Mouse (Mus musculus) E14TG2a.4 (cell line): ENCODE measurements at regions not wholly inside any gene's neighbourhood (a gene's known extent, or its start where the extent isn't known, plus 50 kb on each side); places are given as distances from the start of the nearest gene placed in this dataset.

ENCODE experiments used
- CTCF ChIP-seq: conservative IDR thresholded peaks from 2 replicates; pipeline ENCODE4 v1.5.1; 2014; ENCODE audit warnings: low read length
- POU5F1 ChIP-seq: IDR thresholded peaks from 2 replicates; pipeline ENCODE4 v1.6.1; 2014; ENCODE audit warnings: low read length, borderline replicate concordance

- no peak for TF ChIP-seq CTCF
- TF ChIP-seq POU5F1, result no peak
Measured at GRCm38 (mm10) chr12:118583829-118584628, 262.1 kb upstream of the Sp8 start.
